Mouse (Mus musculus) mouse trophoblast stem cell (cell line): Measurements from ENCODE around the gene Naa20.

Experiments used
- in situ Hi-C, 2 experiments: fragments of 300-500 bp; cut with MseI, MboI; formaldehyde crosslinking; loops; 2 replicates in 1 of 2; 3 replicates in 1 of 2; pipeline ENCODE4 v1.15.1; 2025

The Naa20 gene

DNA sequence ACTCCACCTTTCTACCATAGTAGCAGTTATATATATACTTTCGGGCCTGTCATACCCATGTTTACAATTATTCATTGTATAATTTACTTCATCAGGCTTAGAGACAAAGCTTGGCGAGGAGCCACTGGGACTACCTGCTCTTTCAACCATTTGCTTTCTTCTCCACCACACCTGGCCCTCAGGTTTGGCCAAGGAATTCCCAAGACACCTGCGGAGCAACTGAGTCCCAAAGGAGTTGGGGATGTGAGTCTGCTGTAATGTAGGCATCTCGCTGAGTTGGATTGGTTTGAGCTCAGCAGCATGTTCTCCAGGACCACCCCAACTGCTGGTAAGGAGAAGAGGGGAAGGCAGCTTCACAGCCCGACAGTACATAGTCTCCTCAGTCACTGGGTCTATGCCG, at the start of gene Naa20:
Gene Naa20, plus strand, starts transcription at position 239 of the 400 bp plus-strand sequence.
- in situ Hi-C loops = loop anchor here in 1 of 2 experiments (10.0 kb wide), 1 partner anchor 207 kb away; no protein-coding TSS in a partner anchor

DNA sequence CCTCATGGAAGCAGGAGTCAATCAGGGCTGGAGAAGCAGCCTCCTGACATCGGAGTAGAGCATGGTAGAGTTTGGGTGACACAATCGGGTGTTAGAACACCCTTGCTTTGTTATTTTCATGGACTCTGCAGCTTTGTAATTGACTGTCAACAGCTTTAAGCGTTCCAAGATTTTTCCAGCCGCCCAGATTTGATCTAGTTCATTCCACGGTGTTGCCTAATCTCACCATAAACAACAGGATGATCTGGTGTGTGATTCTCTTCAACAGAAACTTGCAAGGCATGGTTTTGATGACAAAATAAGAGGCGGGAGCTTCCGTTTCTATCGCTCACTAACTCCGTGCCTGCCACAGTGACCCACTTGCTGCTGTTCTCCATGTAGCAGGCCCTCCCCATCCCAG, 46.1 kb upstream of the Naa20 start:
- in situ Hi-C loops = no loop called here

DNA sequence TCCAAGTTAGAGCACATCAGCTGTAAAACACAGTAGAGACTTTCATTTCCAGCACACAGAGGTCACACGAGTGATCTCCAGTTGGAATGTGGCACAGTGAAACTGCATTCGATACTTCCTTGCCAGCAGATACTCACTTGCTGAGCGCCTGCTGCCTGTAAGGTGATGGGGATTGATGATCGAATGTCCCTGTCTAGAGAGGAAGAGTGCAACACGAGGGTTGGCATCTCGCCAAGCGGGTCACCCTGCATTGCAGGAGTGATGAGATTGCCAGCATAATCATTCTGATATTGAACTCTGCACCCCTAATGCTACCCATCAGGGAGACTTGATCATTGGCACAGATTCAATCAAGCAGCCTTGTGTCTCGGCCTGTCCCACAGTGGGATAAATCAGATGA, 44.0 kb upstream of the Naa20 start:
- in situ Hi-C loops = no loop called here

DNA sequence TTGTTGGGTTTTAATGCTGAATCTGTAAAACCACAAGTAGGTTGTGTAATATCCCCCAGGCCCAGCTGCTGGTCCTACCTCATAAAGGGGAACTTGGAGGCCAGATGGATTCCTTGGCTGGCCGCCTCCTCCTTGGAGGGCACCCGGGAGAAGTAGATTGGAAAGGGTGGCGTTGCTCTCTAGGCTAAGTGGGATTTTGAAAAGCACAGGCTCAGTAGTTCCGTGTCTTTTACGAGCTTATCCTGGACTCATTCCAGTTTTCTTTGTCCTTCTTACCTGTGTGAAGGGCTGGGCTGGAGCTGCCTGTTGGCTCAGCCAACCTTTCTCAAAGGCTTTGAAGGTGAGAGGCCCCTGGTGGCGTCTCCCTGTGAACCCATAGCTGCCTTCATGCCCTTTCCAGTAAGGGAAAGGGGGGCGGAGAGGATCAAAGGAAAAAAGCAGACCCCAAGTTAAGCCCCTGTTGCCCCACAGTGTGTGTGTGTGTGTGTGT, 42.4 kb upstream of the Naa20 start:
- in situ Hi-C loops = no loop called here

DNA sequence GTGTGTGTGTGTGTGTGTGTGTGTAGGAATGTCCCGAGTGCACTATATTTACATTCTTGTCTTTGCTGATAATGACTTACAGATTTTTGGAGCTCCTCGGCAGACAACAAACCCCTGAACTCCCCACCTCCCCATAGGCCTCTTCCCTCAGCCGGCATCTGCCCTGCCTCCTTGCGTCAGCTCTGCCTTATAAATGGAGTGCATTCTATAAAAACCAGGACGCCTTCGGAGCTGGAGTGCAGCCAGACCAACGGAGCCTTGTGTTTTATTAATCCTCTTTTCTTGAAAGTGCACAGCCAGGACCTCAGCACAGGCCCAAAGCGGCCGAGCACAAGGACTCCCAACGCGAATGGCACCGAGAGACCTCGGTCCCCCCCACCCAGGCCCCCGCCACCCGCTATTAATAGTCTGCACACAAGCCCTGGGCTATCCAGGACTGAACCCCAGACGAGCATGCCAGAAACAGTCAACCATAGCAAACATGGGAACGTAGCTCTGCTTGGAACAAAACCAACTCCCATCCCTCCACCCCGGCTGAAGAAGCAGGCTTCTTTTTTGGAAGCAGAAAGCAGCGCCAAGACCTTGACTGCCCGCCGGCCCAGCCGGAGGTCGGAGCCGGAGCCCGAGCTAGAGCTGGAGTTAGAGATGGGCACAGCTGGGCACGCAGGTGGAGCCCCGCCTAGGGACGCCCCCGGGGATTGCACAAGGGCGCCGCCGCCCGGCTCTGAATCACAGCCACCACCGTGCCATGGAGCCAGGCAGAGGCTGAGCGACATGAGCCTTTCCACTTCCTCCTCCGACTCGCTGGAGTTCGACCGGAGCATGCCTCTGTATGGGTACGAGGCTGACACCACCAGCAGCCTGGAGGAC, 41.7 kb upstream of the Naa20 start:
- in situ Hi-C loops = no loop called here

DNA sequence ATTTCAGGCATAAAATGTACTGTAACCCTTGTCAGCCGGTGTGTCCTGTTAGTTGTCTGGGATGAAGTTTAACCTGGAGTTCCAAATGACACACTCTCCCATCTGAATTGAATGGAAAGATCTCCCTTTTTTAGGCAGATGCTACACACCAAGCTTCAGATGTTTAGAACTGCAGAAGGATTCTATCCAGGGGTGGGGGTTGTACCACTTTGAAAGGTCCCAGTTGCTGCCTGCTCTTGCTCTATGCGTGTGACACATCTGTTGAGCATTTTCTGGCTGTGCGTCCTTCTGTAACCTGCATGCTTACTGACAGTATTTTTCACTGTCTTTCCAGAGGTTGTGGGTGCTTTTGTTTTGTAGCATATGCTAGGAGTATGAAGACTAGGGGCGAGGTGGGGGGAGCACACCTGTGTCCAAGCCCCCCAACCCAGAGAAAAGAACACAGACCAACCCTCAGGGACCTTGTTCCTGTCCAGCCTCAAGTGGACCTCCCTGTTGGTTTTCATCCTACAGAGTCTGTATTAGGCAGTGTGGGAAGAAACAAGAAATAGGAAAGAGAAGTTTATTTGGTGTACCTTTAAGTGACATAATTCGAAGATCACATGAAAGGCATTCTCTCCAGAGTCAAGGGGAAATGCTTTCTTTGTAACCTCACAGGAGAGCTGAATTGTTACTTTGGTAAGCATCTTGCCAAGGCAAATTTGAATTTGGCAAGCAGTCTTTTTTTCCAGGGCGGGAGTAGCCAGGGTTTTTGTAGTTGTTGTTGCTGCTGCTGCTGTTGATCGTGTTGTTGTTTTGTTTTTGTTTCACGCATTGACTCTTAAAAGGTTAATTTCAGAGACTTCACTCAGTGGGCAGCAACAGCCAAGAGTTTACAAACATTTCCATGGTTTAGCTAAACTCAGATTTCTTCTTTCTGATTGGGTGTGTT, 40.4 kb upstream of the Naa20 start:
- in situ Hi-C loops = no loop called here

DNA sequence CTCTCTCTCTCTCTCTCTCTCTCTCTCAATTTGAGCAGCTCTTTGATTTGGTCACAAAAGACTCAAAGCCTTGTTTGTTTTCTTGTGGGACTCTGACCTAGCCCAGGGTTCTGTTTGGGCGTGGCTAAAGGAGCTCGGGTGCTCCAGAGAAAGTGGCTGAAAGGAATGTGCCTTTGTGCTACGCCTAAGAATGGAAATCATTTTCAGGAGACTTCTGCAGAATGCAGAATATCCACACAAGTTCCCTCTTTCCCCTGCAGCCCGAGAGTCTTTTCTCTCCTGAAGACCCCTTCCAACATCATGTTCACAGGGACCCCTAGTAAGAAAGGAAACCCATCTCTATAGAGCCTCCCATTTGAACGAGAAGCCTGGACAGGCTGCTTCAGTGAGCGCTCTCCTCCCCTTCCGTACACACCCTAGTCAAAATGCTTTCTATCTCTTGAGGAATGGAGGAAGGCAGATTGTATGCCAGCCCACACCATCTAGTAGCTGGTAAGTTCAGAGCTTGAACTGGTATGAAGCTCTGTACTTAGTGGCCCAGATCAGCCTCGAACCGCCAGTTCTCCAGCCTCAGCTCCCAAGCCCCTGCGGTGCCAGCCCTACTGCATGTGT, 39.6 kb upstream of the Naa20 start:
- in situ Hi-C loops = no loop called here

DNA sequence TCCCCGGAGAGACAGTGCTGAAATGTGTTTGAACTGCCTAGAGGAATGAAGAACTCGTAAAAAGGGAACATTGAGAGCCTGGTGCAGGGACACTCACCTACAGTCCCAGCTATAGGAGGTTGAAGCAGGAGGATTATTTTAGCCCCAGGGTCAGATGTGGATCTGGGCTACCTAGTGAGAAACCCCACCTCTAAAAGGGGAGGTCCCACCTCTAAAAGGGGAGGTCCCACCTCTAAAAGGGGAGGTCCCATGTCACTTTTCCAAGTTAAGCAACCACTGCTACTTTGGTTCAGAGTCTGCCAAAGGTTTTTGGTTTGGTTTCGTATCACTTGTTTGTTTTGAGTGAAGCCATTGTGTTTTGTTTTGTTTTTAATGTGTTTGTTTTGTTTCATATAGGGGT, 36.6 kb upstream of the Naa20 start:
- in situ Hi-C loops = no loop called here

DNA sequence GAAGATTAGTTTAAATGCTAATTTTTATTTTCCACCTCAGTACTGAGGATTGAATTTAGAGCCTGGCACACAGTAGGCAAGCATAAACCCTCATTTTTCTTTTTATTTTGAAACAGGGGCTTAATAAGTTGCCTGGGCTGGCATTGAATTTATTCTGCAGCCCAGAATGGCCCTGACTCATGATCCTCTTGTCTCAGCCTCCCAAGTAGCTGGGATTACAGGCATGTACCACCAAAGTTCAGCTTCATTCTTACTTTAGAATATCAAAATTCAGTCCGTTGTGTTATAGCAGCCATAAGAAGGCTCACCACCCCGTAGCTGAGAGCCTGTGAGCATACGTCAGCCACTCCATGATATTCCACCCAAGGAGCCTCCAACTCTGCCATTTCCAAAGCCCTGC, 35.7 kb upstream of the Naa20 start:
- in situ Hi-C loops = no loop called here

DNA sequence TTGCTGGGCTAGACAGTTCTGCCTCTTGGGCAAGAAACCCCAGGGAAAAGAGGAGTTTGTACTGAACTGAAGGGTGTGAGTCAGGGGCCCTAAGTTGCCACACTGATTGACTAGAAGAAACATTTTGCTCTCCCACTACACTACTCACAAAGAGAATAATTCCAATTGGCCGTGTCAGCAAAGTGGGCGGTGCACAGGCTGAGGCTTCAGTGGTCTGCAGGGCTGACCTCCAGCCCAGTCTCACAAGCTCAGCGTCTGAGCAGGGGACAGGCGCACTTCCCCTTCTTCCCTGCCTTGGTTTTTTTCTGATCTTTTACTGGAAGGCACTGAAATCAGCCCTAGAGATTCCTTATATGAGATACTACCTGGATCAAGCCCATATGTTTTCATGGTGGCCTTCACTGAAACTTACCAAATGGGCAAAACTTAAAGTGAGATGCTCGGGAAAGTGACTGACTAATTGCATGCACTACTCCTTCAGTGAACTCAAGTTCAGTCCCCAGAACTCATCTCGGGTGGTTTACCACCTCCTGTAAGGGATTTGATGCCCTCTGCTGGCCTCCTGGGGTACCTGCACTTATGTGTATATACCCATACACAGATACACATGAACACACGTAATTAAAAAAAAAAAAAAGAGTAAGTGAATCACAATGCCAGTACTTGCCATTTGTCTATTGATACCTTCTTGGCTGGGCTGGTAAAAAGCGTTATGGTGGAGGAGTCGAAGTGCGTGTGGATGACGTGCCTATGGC, 35.0 kb upstream of the Naa20 start:
- in situ Hi-C loops = no loop called here

DNA sequence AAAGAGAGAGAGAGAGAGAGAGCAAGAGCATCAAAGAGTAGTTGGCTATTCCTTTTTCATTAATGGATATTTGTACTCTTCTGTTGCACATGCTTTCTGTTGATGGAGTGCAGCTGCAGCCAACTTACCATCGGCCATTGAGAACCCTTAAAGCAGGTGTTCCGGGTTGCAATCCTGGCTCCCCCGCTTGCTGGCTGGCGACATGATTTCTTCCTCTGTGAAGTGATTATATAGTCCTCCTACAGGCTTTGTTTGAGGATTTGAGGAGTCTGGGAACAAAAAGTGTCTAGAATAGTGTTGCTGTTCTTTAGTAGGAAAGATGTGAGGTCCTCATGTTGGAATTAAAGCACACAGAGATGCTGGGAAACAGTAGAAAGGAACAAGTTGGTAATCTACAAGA, 30.6 kb upstream of the Naa20 start:
- in situ Hi-C loops = no loop called here

DNA sequence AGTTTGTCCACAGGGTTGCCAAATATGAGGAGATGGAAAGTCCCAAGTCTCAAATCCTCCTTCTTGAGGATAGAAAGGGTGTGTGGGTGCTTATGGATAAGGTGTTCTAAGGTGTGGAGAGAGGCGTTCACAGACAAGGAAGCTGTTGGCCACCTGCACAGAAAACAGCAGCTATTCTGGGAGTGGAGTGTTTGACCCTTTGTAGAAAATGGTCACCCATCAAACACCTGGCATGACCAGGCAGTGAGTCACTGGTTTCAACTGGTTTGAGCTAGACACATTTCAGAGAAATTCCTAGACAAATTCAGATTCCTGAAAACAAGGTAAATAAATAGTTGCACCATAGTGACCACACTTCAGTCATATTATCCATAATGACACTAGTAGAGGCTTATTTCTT, 29.8 kb upstream of the Naa20 start:
- in situ Hi-C loops = no loop called here

DNA sequence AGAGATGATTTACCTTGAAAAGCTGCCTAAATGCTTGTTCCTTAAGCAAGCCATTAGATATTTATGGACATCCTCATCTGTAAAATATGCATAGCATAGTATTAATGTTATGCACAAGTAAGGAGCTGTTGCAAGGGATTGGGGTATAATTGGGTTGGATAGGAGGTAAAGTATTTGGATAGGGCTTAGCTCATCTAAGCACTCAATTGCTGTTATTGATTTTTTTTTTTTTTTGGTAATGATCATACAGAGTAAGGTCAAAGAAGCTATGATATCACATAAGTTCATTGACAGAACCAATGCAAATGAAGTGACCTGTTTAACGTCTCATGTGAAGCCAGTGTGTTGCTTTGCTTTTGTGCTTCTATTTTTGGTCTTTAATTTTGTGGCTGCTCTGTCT, 27.9 kb upstream of the Naa20 start:
- in situ Hi-C loops = no loop called here

DNA sequence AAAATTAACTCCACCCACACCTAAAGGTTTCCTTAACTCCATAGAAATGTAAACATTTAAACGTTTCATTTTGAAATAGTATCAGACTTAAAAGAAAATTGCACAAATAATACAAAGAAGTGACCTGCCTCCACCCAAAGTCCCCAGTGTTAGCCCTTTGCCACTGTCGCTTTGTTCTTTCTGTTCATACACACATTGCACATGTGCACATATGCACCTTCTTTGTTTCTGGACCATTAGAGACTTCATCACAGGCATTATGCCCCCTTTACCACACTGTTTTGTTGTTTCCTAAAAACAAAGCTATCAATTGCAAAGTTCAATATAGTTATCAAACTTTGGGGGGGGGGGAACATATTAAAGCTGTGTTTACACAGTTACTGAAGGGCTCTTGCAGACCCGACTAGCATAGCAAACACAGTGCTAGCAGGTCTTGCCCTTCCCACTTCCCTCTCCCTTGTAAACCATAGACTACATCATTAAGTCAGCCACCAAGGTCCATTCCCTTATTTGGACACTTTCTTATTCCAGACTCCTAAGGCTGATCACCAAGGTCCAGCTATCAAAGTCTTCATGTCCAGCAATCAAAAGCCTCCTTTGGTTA, 26.9 kb upstream of the Naa20 start:
- in situ Hi-C loops = no loop called here

DNA sequence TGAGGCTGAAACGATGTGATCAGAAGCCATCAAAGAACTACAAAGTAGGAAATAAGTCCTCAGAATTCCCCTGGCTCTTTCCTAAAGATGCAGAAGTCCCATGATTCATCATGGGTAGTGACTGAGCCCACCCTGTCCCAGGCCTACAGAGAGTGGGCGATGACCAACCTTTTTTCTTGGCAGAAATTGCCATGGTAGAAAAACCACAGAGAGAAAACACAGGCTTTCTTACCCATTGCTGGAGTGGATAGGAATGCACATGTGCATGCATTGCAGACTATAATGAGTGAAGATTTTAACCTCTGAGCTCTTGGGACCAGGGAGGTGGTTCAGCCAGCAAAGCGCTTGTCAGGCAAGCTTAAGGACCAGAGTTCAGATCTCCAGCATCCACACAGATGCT, 24.7 kb upstream of the Naa20 start:
- in situ Hi-C loops = no loop called here

DNA sequence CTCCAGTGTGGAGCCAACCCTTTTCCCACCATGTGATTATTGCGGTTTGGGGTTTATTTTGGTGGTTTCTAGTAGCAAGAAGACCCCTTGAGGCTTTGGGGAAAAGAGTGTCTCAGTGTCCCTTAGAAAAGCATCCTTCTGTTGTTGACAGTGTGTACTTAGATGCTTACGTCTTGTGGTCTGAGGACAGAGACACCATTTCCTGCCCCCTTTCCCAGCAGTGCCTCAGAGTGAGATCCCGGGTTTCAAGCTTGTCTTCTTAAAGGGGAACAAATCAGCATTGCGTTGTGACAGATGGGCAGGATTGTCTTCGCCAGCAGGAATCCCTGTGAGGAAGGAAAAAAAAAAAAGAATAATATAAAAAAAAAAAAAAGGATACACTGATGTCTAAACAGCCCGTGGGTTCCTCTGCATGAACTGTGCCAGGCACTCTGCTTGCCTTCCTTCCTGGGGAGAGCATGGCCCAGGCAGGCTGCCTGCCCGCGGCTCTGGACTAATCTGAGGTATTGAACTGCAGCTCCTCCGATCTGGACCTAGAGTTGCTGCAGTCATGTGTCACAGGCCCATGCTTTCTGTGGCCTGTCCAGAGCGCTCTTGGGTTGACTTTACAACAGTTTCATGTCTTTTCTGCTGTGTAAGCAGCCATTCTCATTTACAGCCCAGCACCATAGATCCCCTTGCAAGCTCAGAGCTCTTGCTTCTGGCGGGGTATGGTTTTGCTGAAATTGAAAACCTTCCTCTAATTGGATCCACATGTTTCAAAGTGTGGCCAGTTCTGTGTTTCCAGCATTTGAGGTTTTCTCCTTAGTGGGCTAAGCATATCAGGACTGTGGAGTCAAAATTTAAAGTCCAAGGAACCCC, 20.8 kb upstream of the Naa20 start:
- in situ Hi-C loops = loop anchor here (10.0 kb wide), 2 partner anchors 176 to 186 kb away; no protein-coding TSS in a partner anchor

DNA sequence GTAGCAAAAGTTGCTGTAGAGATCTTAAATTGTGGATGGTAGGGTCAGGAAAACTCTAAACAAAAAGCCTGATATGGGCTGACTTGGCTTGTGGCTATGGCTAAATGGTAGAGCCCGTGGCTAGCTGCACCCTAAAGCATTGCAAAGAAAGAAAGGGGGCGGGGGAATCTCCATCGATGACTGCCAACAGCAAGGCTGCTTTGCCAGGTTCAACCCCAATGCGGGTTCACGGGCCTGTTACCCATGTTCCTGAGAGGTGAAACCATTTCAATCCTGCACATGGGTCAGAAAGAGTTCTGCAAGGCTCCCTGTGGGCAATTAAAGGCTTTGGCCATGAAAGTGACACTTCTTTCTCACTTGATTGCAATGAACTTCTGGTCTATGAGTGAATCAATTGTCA, 20.0 kb upstream of the Naa20 start:
- in situ Hi-C loops = loop anchor here (10.0 kb wide), 2 partner anchors 177 to 187 kb away; no protein-coding TSS in a partner anchor

DNA sequence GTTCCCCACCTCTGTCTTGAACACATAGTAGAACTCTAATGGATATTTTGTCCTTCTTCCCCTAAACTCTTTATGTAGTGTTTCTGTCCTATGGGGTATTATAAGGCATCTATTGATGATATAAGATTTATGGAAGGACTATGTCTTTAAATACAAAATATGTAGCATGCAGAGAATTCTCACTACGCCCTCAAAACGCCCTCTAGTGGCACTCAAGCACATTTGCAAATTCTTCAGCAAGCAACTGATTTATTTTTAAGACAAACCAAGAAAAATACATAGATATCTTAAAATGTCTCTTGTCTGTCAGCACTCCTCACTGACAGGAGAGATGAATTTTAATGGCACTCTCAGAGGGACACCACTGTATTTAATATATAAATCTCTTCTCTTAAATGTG, 19.5 kb upstream of the Naa20 start:
- in situ Hi-C loops = loop anchor here (10.0 kb wide), 2 partner anchors 178 to 188 kb away; no protein-coding TSS in a partner anchor
